Mouse (Mus musculus) bone marrow, adult 2 months (tissue): ENCODE data around the gene Mier3.

Source experiments
- CTCF ChIP-seq: fragments of 200-500 bp; IDR thresholded peaks from 2 replicates; pipeline ENCODE4 v1.5.1; 2011; ENCODE audit warnings: low read length, control low read depth; ENCODE audit not compliant: control insufficient read depth, insufficient read depth
- POLR2A ChIP-seq: fragments of 200-500 bp; IDR thresholded peaks from 2 replicates; pipeline ENCODE4 v1.6.1; 2011; ENCODE audit warnings: low read depth, mild to moderate bottlenecking, control low read depth, low read length, borderline replicate concordance; ENCODE audit not compliant: control insufficient read depth

DNA sequence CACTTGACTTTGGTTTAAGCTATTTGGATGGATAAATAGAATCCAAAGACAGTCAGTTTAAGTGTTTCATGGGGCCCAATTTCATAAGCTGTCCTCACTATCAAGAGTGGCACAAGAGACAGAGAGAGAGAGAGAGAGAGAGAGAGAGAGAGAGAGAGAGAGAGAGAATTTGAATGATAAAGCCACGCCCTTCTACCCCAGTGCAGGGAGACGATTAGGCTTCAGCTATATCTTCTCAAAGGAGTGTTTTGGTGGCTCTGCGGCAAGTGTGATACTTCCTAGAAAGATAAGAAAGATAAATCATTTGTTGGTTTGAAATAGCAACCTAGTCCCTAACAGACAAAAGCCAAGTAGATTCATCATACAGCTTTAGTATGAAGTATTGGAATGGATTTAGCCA, 24.0 kb upstream of the Mier3 start:
- TF ChIP-seq CTCF (no peak), POLR2A (no peak)
